Mouse (Mus musculus): ENCODE data around the gene Fam83e. TPM values are rescaled to one million over a fixed set of nuclear protein-coding genes. Genes with fewer than 3 reads are reported as not detected.

The Fam83e gene
- polyA plus RNA-seq, 1 experiment, result 1.1 TPM

GRCm38 (mm10) chr7:45760151-45760550, 39.1 kb downstream of the Fam83e start:
- Histone ChIP-seq H3K27ac (ENCODE audit: control insufficient read depth, insufficient read depth, low read depth, low read length, poor library complexity) (no peak overlapping the region), H3K4me1 (ENCODE audit: control insufficient read depth, insufficient read depth, low read length) (no peaks in the 10 kb centered on the region; the same call in 1 of the 2 replicates), H3K4me3 (replicated peaks; ENCODE audit: control insufficient read depth, low read depth, low read length) (no peak overlapping the region)
- WGBS, result 69% methylated on average over 5 of the region's 5 CpGs
- TF ChIP-seq POLR2A (IDR thresholded peaks at IDR 0.05; ENCODE audit: borderline replicate concordance, control insufficient read depth, low read depth, low read length), result no peak
- no peak for TF ChIP-seq CTCF (IDR thresholded peaks at IDR 0.05; ENCODE audit: control insufficient read depth, insufficient read depth, low read length)

- no peaks in the 10 kb centered on the region; the same call in 1 of the 2 replicates for H3K4me1 ChIP-seq (ENCODE audit: control insufficient read depth, insufficient read depth, low read length)
- H3K4me3 ChIP-seq (replicated peaks; ENCODE audit: control insufficient read depth, low read depth, low read length), result no peak overlapping the region
- TF ChIP-seq CTCF (IDR thresholded peaks at IDR 0.05; ENCODE audit: control insufficient read depth, insufficient read depth, low read length), result no peak
- TF ChIP-seq POLR2A (IDR thresholded peaks at IDR 0.05; ENCODE audit: borderline replicate concordance, control insufficient read depth, low read depth, low read length), result no peak
- H3K27ac ChIP-seq (ENCODE audit: control insufficient read depth, insufficient read depth, low read depth, low read length, poor library complexity), result no peak overlapping the region
- WGBS, result 58% methylated on average over 8 of the region's 8 CpGs
Measured at GRCm38 (mm10) chr7:45765995-45766394, 45.0 kb downstream of the Fam83e start.

- H3K4me1 ChIP-seq (ENCODE audit: control insufficient read depth, insufficient read depth, low read length), result no peaks in the 10 kb centered on the region; the same call in none of the 2 replicates
- 75% methylated on average over 8 of the region's 8 CpGs for WGBS
- H3K4me3 ChIP-seq (replicated peaks; ENCODE audit: control insufficient read depth, low read depth, low read length), result no peak overlapping the region
- no peak overlapping the region for H3K27ac ChIP-seq (ENCODE audit: control insufficient read depth, insufficient read depth, low read depth, low read length, poor library complexity)
- TF ChIP-seq POLR2A (IDR thresholded peaks at IDR 0.05; ENCODE audit: borderline replicate concordance, control insufficient read depth, low read depth, low read length), result no peak
- no peak for TF ChIP-seq CTCF (IDR thresholded peaks at IDR 0.05; ENCODE audit: control insufficient read depth, insufficient read depth, low read length)
Measured at GRCm38 (mm10) chr7:45766764-45767163, 45.8 kb downstream of the Fam83e start.

DNA sequence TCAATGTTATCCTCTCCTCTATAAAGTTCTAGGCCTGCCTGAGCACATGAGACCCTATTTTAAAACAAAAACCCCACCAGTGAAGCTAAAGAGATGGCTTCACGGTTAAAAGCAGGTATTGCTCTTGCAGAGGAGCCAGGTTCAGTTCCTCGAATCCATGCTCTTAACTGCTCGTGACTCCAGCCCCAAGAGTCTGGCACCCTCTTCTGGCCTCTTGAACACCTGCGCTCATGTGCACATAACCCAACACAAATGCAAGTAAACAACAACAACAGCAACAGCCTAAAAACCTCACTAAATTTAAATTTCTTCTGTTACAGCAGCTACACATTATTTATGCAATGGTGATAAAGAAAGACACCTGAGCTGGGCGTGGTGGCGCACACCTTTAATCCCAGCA, 46.5 kb downstream of the Fam83e start:
- TF ChIP-seq POLR2A (IDR thresholded peaks at IDR 0.05; ENCODE audit: borderline replicate concordance, control insufficient read depth, low read depth, low read length) (no peak), CTCF (IDR thresholded peaks at IDR 0.05; ENCODE audit: control insufficient read depth, insufficient read depth, low read length) (no peak)
- no peaks in the 10 kb centered on the region; the same call in none of the 2 replicates for H3K4me1 ChIP-seq (ENCODE audit: control insufficient read depth, insufficient read depth, low read length)
- no peak overlapping the region for H3K27ac ChIP-seq (ENCODE audit: control insufficient read depth, insufficient read depth, low read depth, low read length, poor library complexity)
- no peak overlapping the region for H3K4me3 ChIP-seq (replicated peaks; ENCODE audit: control insufficient read depth, low read depth, low read length)
- 81% methylated on average over 6 of the region's 6 CpGs for WGBS

- Histone ChIP-seq H3K27ac (ENCODE audit: control insufficient read depth, insufficient read depth, low read depth, low read length, poor library complexity) (no peak overlapping the region), H3K4me3 (replicated peaks; ENCODE audit: control insufficient read depth, low read depth, low read length) (no peak overlapping the region)
- 58% methylated on average over 8 of the region's 8 CpGs for WGBS
Measured at GRCm38 (mm10) chr7:45770427-45771082, 49.5 kb downstream of the Fam83e start.

GRCm38 (mm10) chr7:45771101-45771500, 50.1 kb downstream of the Fam83e start:
- H3K4me3 ChIP-seq (replicated peaks; ENCODE audit: control insufficient read depth, low read depth, low read length), result no peak overlapping the region
- no peak for TF ChIP-seq POLR2A (IDR thresholded peaks at IDR 0.05; ENCODE audit: borderline replicate concordance, control insufficient read depth, low read depth, low read length)
- WGBS, result 37% methylated on average over 4 of the region's 4 CpGs

More at GRCm38 (mm10) chr7:45770427-45771082, 49.5 kb downstream of the Fam83e start:
- TF ChIP-seq CTCF (IDR thresholded peaks at IDR 0.05; ENCODE audit: control insufficient read depth, insufficient read depth, low read length) (no peak), POLR2A (IDR thresholded peaks at IDR 0.05; ENCODE audit: borderline replicate concordance, control insufficient read depth, low read depth, low read length) (no peak)
- H3K4me1 ChIP-seq (ENCODE audit: control insufficient read depth, insufficient read depth, low read length), result no peaks in the 10 kb centered on the region; the same call in 1 of the 2 replicates

GRCm38 (mm10) chr7:45775237-45775636, 54.2 kb downstream of the Fam83e start:
- no peaks in the 10 kb centered on the region; the same call in 1 of the 2 replicates for H3K4me1 ChIP-seq (ENCODE audit: control insufficient read depth, insufficient read depth, low read length)
- no peak for TF ChIP-seq CTCF (IDR thresholded peaks at IDR 0.05; ENCODE audit: control insufficient read depth, insufficient read depth, low read length)
- no peak for TF ChIP-seq POLR2A (IDR thresholded peaks at IDR 0.05; ENCODE audit: borderline replicate concordance, control insufficient read depth, low read depth, low read length)
- no peak overlapping the region for H3K27ac ChIP-seq (ENCODE audit: control insufficient read depth, insufficient read depth, low read depth, low read length, poor library complexity)
- no peak overlapping the region for H3K4me3 ChIP-seq (replicated peaks; ENCODE audit: control insufficient read depth, low read depth, low read length)
- WGBS, result 75% methylated on average over 7 of the region's 7 CpGs

More at GRCm38 (mm10) chr7:45771101-45771500, 50.1 kb downstream of the Fam83e start:
- no peaks in the 10 kb centered on the region; the same call in 1 of the 2 replicates for H3K4me1 ChIP-seq (ENCODE audit: control insufficient read depth, insufficient read depth, low read length)
- no peak overlapping the region for H3K27ac ChIP-seq (ENCODE audit: control insufficient read depth, insufficient read depth, low read depth, low read length, poor library complexity)

Other genes starting within 250 kb of the Fam83e start
- 1.3 TPM in 1 of 2 replicates, not detected in the other for gene Tulp2, start 239.3 kb upstream of the Fam83e start, polyA plus RNA-seq (2011; ENCODE audit: insufficient read depth, insufficient read length, low replicate concordance, missing spikeins)
- gene Gm45808, start 234.4 kb upstream of the Fam83e start, polyA plus RNA-seq (2011; ENCODE audit: insufficient read depth, insufficient read length, low replicate concordance, missing spikeins), result not detected in 2 replicates
- 2.7 and 4.8 TPM in 2 replicates for gene Dhdh, start 232.4 kb upstream of the Fam83e start, polyA plus RNA-seq (2011; ENCODE audit: insufficient read depth, insufficient read length, low replicate concordance, missing spikeins)
- 69.3 and 71.9 TPM in 2 replicates for gene Nucb1, start 210.8 kb upstream of the Fam83e start, polyA plus RNA-seq (2011; ENCODE audit: insufficient read depth, insufficient read length, low replicate concordance, missing spikeins)
- 356 and 801 TPM in 2 replicates for gene Ppp1r15a, start 194.9 kb upstream of the Fam83e start, polyA plus RNA-seq (2011; ENCODE audit: insufficient read depth, insufficient read length, low replicate concordance, missing spikeins)
- gene Plekha4, start 194.9 kb upstream of the Fam83e start, polyA plus RNA-seq (2011; ENCODE audit: insufficient read depth, insufficient read length, low replicate concordance, missing spikeins), result 2.1 and 8.9 TPM in 2 replicates
- gene Hsd17b14, start 166.3 kb upstream of the Fam83e start, polyA plus RNA-seq (2011; ENCODE audit: insufficient read depth, insufficient read length, low replicate concordance, missing spikeins), result 5.7 TPM in 1 of 2 replicates, not detected in the other
- 35.7 and 58.4 TPM in 2 replicates for gene Bcat2, start 151.1 kb upstream of the Fam83e start, polyA plus RNA-seq (2011; ENCODE audit: insufficient read depth, insufficient read length, low replicate concordance, missing spikeins)
- gene Fgf21, start 105.7 kb upstream of the Fam83e start, polyA plus RNA-seq (2011; ENCODE audit: insufficient read depth, insufficient read length, low replicate concordance, missing spikeins), result not detected in 2 replicates
- gene Fut1, start 103.9 kb upstream of the Fam83e start, polyA plus RNA-seq (2011; ENCODE audit: insufficient read depth, insufficient read length, low replicate concordance, missing spikeins), result not detected in 2 replicates
- 1.1 TPM in 1 of 2 replicates, not detected in the other for gene Izumo1, start 99.4 kb upstream of the Fam83e start, polyA plus RNA-seq (2011; ENCODE audit: insufficient read depth, insufficient read length, low replicate concordance, missing spikeins)
- gene Rasip1, start 93.7 kb upstream of the Fam83e start, polyA plus RNA-seq (2011; ENCODE audit: insufficient read depth, insufficient read length, low replicate concordance, missing spikeins), result 5.9 and 6.0 TPM in 2 replicates
- 1.00 TPM in 1 of 2 replicates, not detected in the other for gene Mamstr, start 81.2 kb upstream of the Fam83e start, polyA plus RNA-seq (2011; ENCODE audit: insufficient read depth, insufficient read length, low replicate concordance, missing spikeins)
- not detected in 2 replicates for gene Fut2, start 54.8 kb upstream of the Fam83e start, polyA plus RNA-seq (2011; ENCODE audit: insufficient read depth, insufficient read length, low replicate concordance, missing spikeins)
- gene Ntn5, start 37.2 kb upstream of the Fam83e start, polyA plus RNA-seq (2011; ENCODE audit: insufficient read depth, insufficient read length, low replicate concordance, missing spikeins), result not detected in 2 replicates
- not detected in 2 replicates for gene Sec1, start 26.8 kb upstream of the Fam83e start, polyA plus RNA-seq (2011; ENCODE audit: insufficient read depth, insufficient read length, low replicate concordance, missing spikeins)
- 4.4 TPM in 1 of 2 replicates, not detected in the other for gene Car11, start 21.4 kb upstream of the Fam83e start, polyA plus RNA-seq (2011; ENCODE audit: insufficient read depth, insufficient read length, low replicate concordance, missing spikeins)
- gene Dbp, start 16.1 kb upstream of the Fam83e start, polyA plus RNA-seq (2011; ENCODE audit: insufficient read depth, insufficient read length, low replicate concordance, missing spikeins), result 8.6 and 19.3 TPM in 2 replicates
- 845 and 916 TPM in 2 replicates for gene Rpl18, start 5.8 kb upstream of the Fam83e start, polyA plus RNA-seq (2011; ENCODE audit: insufficient read depth, insufficient read length, low replicate concordance, missing spikeins)
- gene Sphk2, start 3.2 kb upstream of the Fam83e start, polyA plus RNA-seq (2011; ENCODE audit: insufficient read depth, insufficient read length, low replicate concordance, missing spikeins), result 12.9 and 24.4 TPM in 2 replicates
- not detected in 2 replicates for gene Spaca4, start 4.6 kb downstream of the Fam83e start, polyA plus RNA-seq (2011; ENCODE audit: insufficient read depth, insufficient read length, low replicate concordance, missing spikeins)
- gene Lmtk3, start 62.5 kb downstream of the Fam83e start, polyA plus RNA-seq (2011; ENCODE audit: insufficient read depth, insufficient read length, low replicate concordance, missing spikeins), result not detected in 2 replicates
- 2.4 TPM in 1 of 2 replicates, not detected in the other for gene Sult2b1, start 63.5 kb downstream of the Fam83e start, polyA plus RNA-seq (2011; ENCODE audit: insufficient read depth, insufficient read length, low replicate concordance, missing spikeins)
- 30.7 and 64.7 TPM in 2 replicates for gene Cyth2, start 93.4 kb downstream of the Fam83e start, polyA plus RNA-seq (2011; ENCODE audit: insufficient read depth, insufficient read length, low replicate concordance, missing spikeins)
- 2.6 TPM in 1 of 2 replicates, not detected in the other for gene Kcnj14, start 103.6 kb downstream of the Fam83e start, polyA plus RNA-seq (2011; ENCODE audit: insufficient read depth, insufficient read length, low replicate concordance, missing spikeins)
- 6.9 and 13.9 TPM in 2 replicates for gene Grwd1, start 109.7 kb downstream of the Fam83e start, polyA plus RNA-seq (2011; ENCODE audit: insufficient read depth, insufficient read length, low replicate concordance, missing spikeins)
- gene Kdelr1, start 151.6 kb downstream of the Fam83e start, polyA plus RNA-seq (2011; ENCODE audit: insufficient read depth, insufficient read length, low replicate concordance, missing spikeins), result 47.0 and 69.2 TPM in 2 replicates
- 0.97 and 2.5 TPM in 2 replicates for gene Grin2d, start 157.2 kb downstream of the Fam83e start, polyA plus RNA-seq (2011; ENCODE audit: insufficient read depth, insufficient read length, low replicate concordance, missing spikeins)
- gene Syngr4, start 175.5 kb downstream of the Fam83e start, polyA plus RNA-seq (2011; ENCODE audit: insufficient read depth, insufficient read length, low replicate concordance, missing spikeins), result not detected in 2 replicates
- gene Tmem143, start 175.7 kb downstream of the Fam83e start, polyA plus RNA-seq (2011; ENCODE audit: insufficient read depth, insufficient read length, low replicate concordance, missing spikeins), result 3.6 and 9.6 TPM in 2 replicates
- 53.4 and 121 TPM in 2 replicates for gene Emp3, start 200.2 kb downstream of the Fam83e start, polyA plus RNA-seq (2011; ENCODE audit: insufficient read depth, insufficient read length, low replicate concordance, missing spikeins)
- gene Ccdc114, start 202.9 kb downstream of the Fam83e start, polyA plus RNA-seq (2011; ENCODE audit: insufficient read depth, insufficient read length, low replicate concordance, missing spikeins), result 1.7 and 5.7 TPM in 2 replicates

Measured in bone marrow, adult 2 months (tissue).